Mouse (Mus musculus): Measurements from ENCODE around the gene Med12l.

DNA sequence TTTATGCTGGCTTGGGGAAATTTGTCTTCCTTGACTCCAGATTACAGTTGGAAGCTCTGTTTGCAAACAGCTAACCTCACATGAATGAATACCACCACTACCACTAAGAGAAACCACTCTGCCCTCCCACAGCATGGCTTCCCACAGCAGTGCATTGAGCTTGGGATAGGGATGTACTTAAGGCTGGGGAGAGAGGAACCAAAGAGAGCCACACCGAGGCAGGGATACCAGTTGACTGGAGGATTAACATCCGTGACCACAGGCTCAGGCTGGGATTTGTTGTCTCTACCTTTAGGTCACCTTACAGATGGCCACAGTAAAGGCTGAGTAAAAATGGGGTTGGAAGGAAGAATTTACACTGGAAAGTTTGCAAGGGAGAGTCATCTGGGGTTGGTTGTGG is 16.6 kb downstream of the Med12l start:
- TF ChIP-seq CTCF (IDR thresholded peaks at IDR 0.05; ENCODE audit: low read depth) (no peak), EP300 (IDR thresholded peaks at IDR 0.05; ENCODE audit: low read depth) (no peak)
